In the genomic region with DNA sequence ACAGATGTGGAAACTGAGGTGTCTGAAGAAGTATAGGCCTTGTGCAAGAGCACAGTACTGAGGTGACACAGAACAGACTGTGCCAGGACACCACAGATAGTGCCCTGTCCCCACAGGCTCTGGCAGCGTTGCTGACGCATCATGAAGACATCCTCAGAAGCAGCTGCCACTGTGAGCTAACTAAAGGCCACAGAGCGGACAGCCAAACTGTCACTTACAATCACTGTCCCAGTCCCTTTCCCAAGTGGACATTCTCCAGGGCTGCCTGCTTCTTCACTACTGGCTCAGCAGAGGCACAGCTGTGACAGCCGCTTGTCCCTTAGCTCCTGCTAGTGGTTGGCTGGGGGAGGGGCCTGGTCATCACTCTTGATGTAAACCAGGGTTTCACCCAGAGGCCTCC, we compare ENCODE assay signal across 10 mouse cellular contexts. TPM values are rescaled to one million over a fixed set of nuclear protein-coding genes. Genes with fewer than 3 reads are reported as not detected.
DNase-seq lines count a peak whose midpoint lies in the region; ATAC-seq lines count a peak whose summit lies in the region.
"Had no signal": no experiment of that assay in that cellular context is flagged by ENCODE, and none has a peak within 500 bp of the region (broad histone marks: within the 10 kb centered on the region; RNA-seq: fewer than 3 reads in every experiment).

No protein-coding gene starts in this region.

- peaks cover 9% of the 10 kb centered on the region; the same call in 1 of the 2 replicates for H3K4me1 ChIP-seq in heart, embryonic 16.5 days (ENCODE audit: control insufficient read depth, insufficient read depth, low read length)
- peaks cover 13% of the 10 kb centered on the region; the same call in 1 of the 2 replicates for H3K4me1 ChIP-seq in limb, embryonic 15.5 days

- H3K4me3 ChIP-seq in heart, embryonic 16.5 days (ENCODE audit: low read length): no peak overlapping the region
- H3K4me3 ChIP-seq in limb, embryonic 15.5 days: no peak overlapping the region

- H3K9ac ChIP-seq in heart, embryonic 16.5 days (ENCODE audit: low read length): no peak overlapping the region
- no peak overlapping the region for H3K9ac ChIP-seq in limb, embryonic 15.5 days
- H3K9ac ChIP-seq: forebrain, postnatal 0 days had no signal

- peak overlapping the region; percentile 8; the same call in 1 of the 2 replicates for H3K27ac ChIP-seq in heart, embryonic 16.5 days (ENCODE audit: low read length)
- 0 out of 2 replicates have a peak overlapping the region, but pooled peaks have one; percentile 11 for H3K27ac ChIP-seq in limb, embryonic 15.5 days

- H3K27me3 ChIP-seq in heart, embryonic 16.5 days (ENCODE audit: control insufficient read depth, insufficient read depth, low read length): no peaks in the 10 kb centered on the region
- H3K27me3 ChIP-seq in limb, embryonic 15.5 days: no peaks in the 10 kb centered on the region

- no peaks in the 10 kb centered on the region for H3K9me3 ChIP-seq in heart, embryonic 16.5 days (replicated peaks; ENCODE audit: control insufficient read depth, low read length)
- H3K9me3 ChIP-seq in limb, embryonic 15.5 days: no peaks in the 10 kb centered on the region

- no peak for DNase-seq in heart, adult 18-20 months
- DNase-seq in 3134 (ENCODE audit: extremely low read depth, insufficient read length, low spot score): peak; percentile 65
- peak; percentile 24 for DNase-seq in adrenal gland, postnatal 10 days
- no peak for DNase-seq in frontal cortex, adult 2 months (ENCODE audit: extremely low spot score in 1 of 2, low spot score in 1 of 2)
- no peak for DNase-seq in layer of hippocampus, postnatal 25 days (ENCODE audit: extremely low spot score in 1 of 2, low spot score in 1 of 2)
- DNase-seq: forebrain, postnatal 0 days; kidney, adult 18-20 months had no signal

- ATAC-seq in heart, embryonic 16.5 days (replicated peaks; ENCODE audit: extremely low read depth, insufficient read depth, low FRiP score): peak; percentile 59
- ATAC-seq in limb, embryonic 15.5 days (ENCODE audit: insufficient number of reproducible peaks, low FRiP score, low TSS enrichment, low read depth): peak; percentile 46; the same call in 1 of the 2 replicates
- no peak for ATAC-seq in erythroblast, adult 5-6 weeks (replicated peaks; ENCODE audit: low FRiP score, poor library complexity, severe bottlenecking)
- ATAC-seq: forebrain, postnatal 0 days had no signal

- WGBS in heart, embryonic 16.5 days: 28% methylated on average over 4 of the region's 4 CpGs
- 74% methylated on average over 4 of the region's 4 CpGs for WGBS in limb, embryonic 15.5 days

- H3K4me2 ChIP-seq in heart, embryonic 16.5 days (ENCODE audit: low read depth, low read length): no peak overlapping the region
- no peak overlapping the region for H3K4me2 ChIP-seq in limb, embryonic 15.5 days

- no peaks in the 10 kb centered on the region for H3K36me3 ChIP-seq in heart, embryonic 16.5 days (ENCODE audit: control insufficient read depth, insufficient read depth)
- H3K36me3 ChIP-seq in limb, embryonic 15.5 days: no peaks in the 10 kb centered on the region

RNA-seq across cellular contexts. Expression of gene Afap1l2, which starts 33.9 kb away (rescaled TPM):
- polyA plus RNA-seq in heart, embryonic 16.5 days (2015; fragmentation: Nextera tagmentation; extraction: Ambion mirVana): 3.0 and 4.5 TPM in 2 replicates
- total RNA-seq in heart, adult 18-20 months (2021): 1 to 10 TPM; 1.8 to 2.4 TPM
- total RNA-seq in adrenal gland, postnatal 10 days (2021): 10 to 100 TPM; 11.4 to 17.4 TPM
- polyA plus RNA-seq in limb, embryonic 15.5 days (2015; fragmentation: Nextera tagmentation; extraction: Ambion mirVana): 12.0 and 12.9 TPM in 2 replicates
- 12.2 and 12.7 TPM in 2 replicates for polyA plus RNA-seq in frontal cortex, adult 2 months (2012; rRNA removed)
- 10 to 100 TPM; 12.6 to 13.7 TPM for total RNA-seq in layer of hippocampus, postnatal 25 days (2021)
- 5.2 TPM in 1 of 2 replicates, not detected in the other for total RNA-seq in erythroblast, adult 5-6 weeks (2015; ENCODE audit: low replicate concordance)
- total RNA-seq in erythroblast, adult 5-6 weeks (2017; ENCODE audit: low replicate concordance): 0.34 TPM in 1 of 2 replicates, not detected in the other

Comparison
In these comparisons a context has a peak if more than half of its experiments do, and no peak if none do; other contexts are left out.
1. DNase-seq: peak in 3134 (single experiment) and adrenal gland, postnatal 10 days (single experiment); none in heart, adult 18-20 months (0 of 2), frontal cortex, adult 2 months (0 of 2) and layer of hippocampus, postnatal 25 days (0 of 2).